ENCODE assay signal across 20 mouse cellular contexts in the genomic region with DNA sequence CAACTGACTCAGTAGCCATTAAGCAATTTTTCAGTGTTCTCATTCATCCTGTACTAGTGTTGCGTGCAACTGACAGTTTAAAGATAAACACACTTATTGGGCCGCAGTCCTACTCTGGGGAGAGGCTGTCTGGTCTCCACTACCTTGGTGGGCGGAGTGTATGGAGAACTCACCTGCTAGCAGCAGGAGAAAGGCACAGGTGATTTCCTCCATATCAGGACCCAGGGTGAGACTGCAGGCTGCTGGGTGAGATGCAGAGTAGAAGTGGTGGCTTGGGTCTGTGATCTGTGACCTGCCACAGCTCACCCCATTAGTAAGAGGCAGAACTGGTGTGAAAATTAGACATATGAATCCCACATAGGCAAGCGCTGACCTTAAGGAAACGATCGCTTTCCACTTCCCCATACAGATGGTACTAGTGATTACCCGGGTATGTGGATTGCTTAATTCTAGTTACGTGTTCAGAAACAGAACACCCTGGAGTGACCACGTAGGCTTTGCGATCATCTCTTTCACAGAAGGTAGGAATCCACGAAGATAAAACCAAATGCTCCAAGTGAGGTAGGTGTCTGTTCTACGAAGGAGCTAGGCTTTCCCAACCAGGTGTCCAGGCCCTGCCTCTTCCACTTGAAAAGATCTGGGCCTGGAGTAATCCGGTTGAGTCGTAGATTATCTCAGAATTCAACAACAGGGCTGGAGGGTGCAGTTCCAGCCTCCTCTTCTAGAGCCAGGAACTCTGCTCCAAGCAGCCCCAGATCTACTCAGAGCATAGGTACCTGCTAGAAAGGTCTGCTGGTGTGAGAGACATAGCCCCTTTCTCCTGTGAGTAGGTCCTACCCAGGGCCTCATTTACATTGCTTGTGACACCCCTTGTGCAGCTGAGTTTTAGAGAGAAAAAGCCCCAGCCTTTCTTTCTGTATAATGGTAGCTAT. TPM values are rescaled to one million over a fixed set of nuclear protein-coding genes. Genes with fewer than 3 reads are reported as not detected.
"Had no signal": no experiment of that assay in that cellular context is flagged by ENCODE, and none has a peak within 500 bp of the region (broad histone marks: within the 10 kb centered on the region; RNA-seq: fewer than 3 reads in every experiment).

No protein-coding gene starts in this region.

- H3K27me3 ChIP-seq: limb, embryonic 15.5 days; liver, embryonic 12.5 days; neural tube, embryonic 13.5 days had no signal

- H3K4me2 ChIP-seq: limb, embryonic 15.5 days; liver, embryonic 12.5 days; lung, embryonic 14.5 days; neural tube, embryonic 13.5 days had no signal

- H3K9ac ChIP-seq: limb, embryonic 15.5 days; liver, embryonic 12.5 days; lung, embryonic 14.5 days; neural tube, embryonic 13.5 days had no signal

- DNase-seq: kidney, postnatal 14 days; layer of hippocampus, adult 9-11 months; layer of hippocampus, postnatal 36 days; lung, embryonic 14.5 days; lung, postnatal 10 days; midbrain, embryonic 14.5 days; retina, postnatal 1 day; right cerebral cortex, postnatal 4 days; spleen, adult 18-20 months; thymus, adult 2 months; thymus, postnatal 25 days had no signal

- H3K4me3 ChIP-seq: limb, embryonic 15.5 days; liver, embryonic 12.5 days; neural tube, embryonic 13.5 days had no signal

- H3K36me3 ChIP-seq: limb, embryonic 15.5 days; liver, embryonic 12.5 days; neural tube, embryonic 13.5 days had no signal

- H3K4me1 ChIP-seq: neural tube, embryonic 13.5 days had no signal

- ATAC-seq: intestine, embryonic 16.5 days; liver, embryonic 12.5 days had no signal

- H3K9me3 ChIP-seq: limb, embryonic 15.5 days; liver, embryonic 12.5 days; neural tube, embryonic 13.5 days had no signal

- H3K27ac ChIP-seq: limb, embryonic 15.5 days; liver, embryonic 12.5 days; macrophage; neural tube, embryonic 13.5 days had no signal

RNA-seq across cellular contexts. Expression of gene Fxyd4, which starts 1.5 kb away (rescaled TPM):
- total RNA-seq: layer of hippocampus, adult 18-20 months; layer of hippocampus, postnatal 36 days; left cerebral cortex, adult 8-10 months; left cerebral cortex, postnatal 25 days had no signal
- polyA plus RNA-seq: macrophage; testis, adult 2 months had no signal
